Mouse (Mus musculus): ENCODE results near the gene Usp20.

Gene Usp20

DNA sequence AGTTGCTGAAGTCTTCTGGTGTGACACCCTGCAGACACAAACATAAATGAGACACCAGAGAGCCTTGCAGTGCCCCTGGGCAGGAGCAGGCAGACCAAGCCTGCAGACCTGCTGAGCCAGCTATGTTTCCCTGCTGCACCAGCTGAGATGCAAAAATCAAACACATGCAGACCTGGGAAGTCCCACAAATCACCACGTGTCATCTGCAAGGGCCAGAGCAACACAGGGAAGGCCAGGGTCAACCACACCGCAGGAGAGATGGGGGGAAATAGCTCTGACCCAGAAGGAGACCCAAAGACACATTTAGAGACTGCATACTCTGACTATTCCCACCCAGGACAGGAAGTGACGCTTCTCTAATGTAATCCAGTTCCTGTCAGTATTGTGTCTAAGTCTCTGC is 58.4 kb downstream of the Usp20 start:
- DNase-seq (ENCODE audit: low spot score in 2 of 2), result no peak

DNA sequence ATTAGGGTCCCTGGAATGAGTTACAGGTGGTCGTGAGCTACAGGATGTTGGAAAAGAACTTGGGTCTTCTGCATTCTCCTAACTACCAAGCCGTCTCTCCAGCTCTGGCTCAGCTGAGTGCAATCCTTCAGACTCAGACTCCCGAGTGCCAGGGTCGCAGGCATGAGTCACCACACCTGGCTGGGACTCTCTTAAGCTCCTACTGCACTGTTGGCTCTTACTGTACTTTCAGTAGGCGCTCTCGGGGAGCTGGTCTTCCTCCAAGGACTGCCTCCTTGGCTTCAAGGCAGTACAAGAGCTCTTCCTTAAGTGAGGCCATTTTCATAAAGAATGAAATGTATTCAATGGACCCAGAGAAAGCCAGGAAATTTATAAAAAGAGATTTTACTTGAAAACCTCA is 59.3 kb downstream of the Usp20 start:
- no peak for DNase-seq (ENCODE audit: low spot score in 2 of 2)

DNA sequence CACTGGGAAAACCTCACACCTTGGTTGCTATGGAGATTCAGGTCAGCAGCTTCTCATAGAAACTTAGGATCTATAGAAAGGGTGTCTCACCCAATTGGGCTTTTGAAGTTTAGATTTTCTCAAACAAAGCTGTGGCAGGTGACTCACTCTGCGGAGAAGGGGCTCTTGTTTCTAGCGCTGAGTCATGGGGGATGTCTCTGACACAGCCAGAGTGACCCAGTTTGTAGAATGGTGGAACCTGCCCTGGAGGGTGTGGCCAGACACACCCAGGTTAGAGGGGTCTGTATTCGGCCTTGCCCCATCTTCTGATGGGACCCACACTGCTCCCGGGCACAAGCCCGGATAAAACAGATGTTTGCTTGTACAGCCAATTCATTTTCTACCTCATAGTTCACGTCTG is 60.8 kb downstream of the Usp20 start:
- no peak for DNase-seq (ENCODE audit: low spot score in 2 of 2)

DNA sequence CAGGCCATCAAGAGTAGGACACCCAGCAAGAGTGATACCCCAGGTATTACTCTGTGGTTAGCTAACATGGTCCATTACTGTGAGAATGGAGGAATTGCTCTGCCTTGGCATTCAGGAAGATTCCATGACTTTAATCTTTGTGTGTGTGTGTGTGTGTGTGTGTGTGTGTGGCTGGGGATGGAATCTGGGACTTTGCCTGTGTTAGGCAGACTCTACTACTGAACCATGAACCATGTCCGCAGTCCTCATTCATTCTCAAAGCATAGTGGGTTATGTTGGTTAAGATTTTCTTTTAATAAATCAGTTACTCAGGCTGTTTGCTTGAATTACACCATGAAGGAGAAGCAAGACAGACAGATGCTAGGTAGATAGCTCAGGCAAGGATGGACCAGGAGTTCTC is 61.8 kb downstream of the Usp20 start:
- no peak for DNase-seq (ENCODE audit: low spot score in 2 of 2)

DNA sequence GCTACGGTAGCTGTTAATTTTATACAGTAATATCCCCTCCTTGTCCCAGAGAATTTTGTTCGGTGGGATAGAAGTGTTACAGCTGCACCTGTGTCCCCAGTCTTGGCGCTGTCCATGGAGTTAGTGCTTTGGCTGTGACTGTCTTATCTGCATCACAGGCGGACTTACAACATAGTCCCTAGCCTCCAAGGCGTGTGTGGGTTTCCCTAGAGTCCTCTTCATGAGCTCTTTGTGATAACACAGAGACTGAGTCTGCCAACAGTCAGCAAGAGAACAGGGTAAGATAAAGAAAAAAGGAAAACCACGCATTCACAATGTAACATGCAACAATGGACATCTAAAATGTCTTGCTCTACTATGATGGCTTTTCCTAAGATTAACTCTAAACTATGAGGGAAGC is 66.0 kb downstream of the Usp20 start:
- no peak for DNase-seq (ENCODE audit: low spot score in 2 of 2)

DNA sequence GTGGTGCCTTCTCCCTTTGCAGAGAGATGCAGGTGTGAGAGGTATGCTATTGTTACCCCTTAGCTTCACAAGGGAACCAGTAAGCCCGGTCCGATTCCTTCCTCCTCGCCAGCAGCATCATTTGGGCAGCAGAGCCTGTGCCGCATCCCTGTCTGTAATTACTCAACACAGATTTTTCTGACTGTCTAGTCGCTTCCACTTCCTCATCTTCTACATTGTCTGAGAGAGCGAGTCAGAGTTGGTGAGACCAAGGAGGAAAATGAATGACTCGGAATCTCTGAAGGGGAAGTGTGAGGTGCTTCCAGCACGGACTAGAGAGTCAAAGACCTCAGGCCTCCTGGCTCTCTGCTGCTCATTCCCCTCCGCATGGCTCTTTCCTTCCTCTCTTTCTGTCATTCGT is 70.4 kb downstream of the Usp20 start:
- no peak for DNase-seq (ENCODE audit: low spot score in 2 of 2)

DNA sequence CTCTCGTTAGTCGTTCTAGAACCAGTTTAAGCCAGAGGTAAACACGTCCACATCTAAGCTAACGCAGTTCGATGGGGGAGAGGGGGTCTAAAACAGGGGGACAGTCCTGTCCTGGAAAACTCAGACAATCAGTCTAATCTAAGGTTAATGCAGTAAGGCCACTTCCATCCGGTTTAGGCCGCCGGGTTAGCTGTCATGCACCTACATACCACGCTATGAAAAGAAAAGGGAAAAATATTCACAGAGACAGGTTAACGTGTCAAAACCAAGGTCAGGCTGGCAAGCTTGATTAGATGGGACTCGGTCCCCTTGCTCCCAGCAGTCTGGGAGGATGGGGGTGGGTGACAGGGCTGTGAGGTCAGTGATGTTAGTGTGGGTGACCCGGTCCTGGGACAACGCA is 71.3 kb downstream of the Usp20 start:
- no peak for DNase-seq (ENCODE audit: low spot score in 2 of 2)

DNA sequence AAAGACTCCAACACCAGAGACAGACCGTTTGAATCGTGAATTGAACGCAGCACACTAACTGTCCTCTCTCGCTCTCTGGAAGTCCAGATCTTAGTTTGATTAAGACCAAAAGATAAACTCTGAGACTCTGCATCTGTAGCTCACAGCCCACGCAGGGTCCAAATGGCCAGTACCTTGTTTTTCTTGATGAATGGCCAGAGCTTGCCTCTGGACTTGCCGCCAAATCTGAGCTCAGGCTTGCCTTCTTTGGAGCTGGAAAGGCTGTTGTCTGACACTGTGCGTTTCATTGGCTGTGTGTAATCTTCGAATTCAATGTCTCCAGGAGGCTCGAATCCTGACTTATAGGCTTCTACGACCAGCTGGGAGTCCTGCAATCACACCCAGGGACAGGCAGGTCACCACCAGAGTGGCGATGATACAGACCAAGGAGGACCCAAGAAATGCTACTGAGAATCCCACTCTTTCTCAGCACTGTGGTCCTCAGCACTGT is 71.8 kb downstream of the Usp20 start:
- DNase-seq (ENCODE audit: low spot score in 2 of 2), result no peak

DNA sequence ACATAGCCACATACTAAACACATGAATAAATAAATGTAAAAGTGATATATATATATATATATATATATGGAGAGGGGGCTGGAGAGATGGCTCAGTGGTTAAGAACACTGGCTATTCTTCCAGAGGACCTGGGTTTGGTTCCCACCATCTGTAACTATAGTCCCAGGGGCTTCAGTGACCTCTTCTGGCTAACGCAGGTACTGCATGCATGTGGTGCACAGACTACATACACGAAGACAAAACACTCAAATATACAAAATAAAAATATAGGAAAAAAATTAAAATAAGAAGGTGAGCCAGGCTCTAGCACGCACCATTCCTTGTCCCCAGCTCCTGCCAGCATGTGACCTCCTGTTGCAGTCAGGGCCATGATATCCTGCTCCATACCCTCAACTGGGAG is 74.0 kb downstream of the Usp20 start:
- DNase-seq (ENCODE audit: low spot score in 2 of 2), result peak in 1 of 2 experiments; percentile 34

DNA sequence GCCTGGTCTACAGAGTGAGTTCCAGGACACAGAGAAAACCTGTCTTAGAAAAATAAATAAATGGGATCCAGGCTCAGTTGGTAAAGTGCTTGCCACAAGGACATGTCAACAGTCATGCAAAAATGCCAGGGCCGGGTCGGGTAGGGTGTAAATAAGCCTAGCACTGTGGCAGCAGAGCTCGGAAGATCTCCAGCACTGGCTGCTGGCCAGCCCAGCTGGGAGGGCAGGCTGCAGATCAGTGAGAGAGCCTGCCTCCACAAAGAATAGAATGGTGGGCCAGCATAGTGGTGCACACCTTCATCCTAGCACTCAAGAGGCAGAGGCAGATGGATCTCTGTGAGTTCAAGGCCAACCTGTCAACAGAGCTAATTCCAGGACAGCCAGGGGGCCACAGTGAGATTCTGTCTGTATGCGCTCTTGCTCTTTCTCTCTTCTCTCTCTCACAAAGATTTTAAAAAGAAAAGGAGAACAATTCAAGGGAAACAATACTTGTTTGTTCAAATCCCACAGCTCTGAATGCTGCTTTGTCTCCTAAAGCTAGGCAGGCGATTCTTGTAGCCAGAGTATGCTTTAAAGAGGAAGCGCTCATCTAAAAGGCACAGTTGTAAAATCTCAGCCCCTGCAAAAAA is 75.6 kb downstream of the Usp20 start:
- no peak for DNase-seq (ENCODE audit: low spot score in 2 of 2)

DNA sequence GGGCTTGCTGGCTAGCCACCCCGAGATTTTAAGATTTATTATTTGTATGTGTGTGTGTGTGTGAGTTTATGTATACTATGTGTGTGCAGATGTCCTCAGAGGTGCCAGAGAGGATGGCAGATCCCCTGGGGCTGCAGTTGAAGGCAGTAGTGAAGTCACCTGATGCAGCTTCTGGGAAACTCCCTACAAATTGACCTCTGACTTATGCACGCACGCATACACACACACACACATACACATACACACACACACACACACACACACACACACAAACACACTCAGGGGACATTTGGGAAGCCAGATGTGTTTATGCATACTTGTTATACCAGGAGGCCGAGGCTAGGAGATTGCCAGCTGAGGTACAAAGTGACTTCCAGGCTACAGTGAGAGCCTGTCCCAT is 76.4 kb downstream of the Usp20 start:
- no peak for DNase-seq (ENCODE audit: low spot score in 2 of 2)

DNA sequence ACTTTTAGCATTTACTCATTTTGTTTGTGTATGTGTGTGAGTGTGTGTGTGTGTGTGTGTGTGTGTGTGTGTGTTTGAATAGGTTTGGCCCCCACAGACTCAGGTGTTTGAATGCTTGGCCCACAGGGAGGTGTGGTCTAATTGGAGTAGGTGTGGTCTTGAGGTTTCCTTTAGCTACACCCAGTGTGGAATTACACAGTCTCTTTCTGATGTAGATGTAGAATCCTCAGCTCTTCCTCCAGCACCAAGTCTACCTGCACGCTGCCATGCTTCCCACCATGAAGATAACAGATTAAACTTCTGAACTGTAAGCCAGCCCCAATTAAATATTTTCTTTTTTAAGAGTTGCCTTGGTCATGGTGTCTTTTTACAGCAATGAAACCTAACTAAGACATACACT is 78.2 kb downstream of the Usp20 start:
- DNase-seq (ENCODE audit: low spot score in 2 of 2), result no peak

DNA sequence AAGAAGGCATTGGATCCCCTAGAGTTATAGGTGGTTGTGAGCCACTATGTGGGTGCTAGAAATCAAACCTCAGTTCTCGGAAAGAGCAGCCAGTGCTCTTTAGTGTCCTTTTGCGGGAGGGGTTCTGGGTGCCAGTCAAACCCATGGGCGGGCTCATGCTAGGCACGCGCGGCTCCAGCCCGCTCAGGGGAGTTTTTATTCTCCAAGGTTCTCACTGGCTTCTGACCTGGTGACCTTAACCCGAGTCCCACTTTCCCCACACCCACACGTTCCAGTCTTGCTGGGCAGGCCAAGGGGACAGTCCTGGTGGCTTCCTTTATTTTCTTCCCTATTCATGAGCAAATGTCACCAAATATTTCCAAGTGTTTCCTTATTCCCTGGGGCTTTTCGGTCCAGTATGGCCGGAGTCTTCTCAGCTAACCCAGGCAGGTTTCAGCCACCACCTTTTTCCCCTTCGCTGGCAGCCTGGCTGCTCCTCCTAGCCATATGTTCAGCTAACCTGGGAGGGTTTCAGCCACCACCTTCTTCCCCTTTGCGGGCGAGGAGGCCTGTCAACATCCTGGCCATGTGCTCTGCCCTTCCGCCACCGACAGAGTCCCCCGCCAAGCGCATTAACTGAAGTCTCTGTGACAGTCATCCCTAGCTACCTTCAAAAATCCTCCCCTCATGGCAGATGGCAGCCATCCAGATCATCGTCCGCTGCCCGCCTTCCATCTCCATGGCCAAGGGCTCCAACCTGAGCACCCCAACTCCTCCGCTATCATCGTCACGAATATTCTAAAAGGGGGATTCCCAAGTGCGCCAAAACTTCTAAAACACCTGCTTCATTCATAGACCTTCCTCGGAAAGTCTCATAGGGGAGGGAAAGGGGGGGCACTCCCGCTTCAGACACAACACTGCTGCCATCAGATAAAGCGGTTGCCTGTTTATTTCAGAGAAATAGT is 79.0 kb downstream of the Usp20 start:
- DNase-seq (ENCODE audit: low spot score in 2 of 2), result peak; percentile 35 to 69

DNA sequence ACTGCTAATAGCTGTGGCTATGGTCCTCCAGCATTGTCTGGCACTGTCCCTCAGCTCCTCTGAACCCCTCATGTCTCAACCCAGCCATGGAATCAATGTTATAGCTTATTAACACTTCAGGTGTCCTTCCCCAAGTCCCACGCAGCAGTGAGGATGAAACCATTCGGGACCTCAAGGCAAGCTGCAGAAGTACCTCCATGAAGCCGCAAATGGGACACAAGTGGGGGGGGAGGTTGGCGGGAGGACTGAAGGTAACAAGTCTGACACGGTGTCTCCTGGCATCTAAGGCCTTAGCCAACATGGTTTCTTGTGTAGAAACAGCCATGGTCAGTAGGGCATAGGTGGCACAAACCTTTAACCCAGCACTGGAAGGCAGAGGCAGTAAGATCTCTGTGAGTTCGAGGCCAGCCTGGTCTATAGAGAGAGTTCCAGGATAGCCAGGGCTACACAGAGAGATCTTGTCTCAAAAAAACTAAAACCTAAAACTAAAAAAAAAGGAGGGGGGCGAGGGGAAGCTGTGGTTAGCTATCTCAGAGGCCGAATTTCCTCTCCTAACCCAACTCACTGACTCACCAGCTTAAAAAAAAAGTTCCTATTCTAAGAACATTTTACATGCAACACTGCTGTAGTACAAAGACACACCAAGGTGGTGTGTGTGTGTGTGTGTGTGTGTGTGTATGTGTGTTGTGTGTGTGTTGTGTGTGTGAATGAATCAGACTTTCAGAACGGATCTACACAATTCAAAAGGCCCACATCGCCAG is 80.0 kb downstream of the Usp20 start:
- peak; percentile 15 to 26 for DNase-seq (ENCODE audit: low spot score in 2 of 2)

DNA sequence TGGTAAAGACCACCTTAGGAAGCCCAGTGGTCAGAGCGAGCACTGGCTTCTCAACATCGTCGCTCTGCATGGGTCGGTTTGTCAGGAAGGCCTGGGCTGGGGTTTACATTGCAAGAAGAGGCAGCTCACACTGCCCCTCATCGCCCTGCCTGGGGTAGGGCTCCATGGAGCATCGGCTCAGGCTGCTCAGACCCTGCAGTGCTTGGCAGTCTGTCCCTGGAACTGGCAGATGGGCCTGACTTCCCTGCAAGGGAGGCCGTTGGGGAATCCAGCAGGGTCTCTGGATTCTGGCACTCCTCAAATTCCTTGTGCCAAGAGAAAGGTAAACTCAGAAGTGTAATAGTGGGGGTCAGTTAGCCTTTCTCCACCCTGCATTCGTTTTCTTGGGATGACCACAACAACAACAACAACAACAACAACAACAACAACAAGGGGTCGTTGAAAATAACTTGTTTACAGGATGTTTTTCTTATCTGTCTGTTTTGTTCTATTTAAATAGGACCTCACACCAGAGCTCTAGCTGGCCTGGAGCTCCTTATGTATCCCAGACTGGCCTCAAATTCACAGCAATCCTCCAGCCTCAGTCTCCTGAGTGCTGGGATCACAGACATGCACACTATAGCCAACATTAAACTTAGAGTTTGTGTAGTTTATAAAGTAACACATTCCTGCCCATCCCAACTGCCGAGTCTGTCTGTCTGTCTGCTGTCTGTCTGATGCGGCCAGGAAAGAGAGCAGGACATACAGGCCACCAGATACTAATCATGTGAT is 84.1 kb downstream of the Usp20 start:
- DNase-seq (ENCODE audit: low spot score in 2 of 2), result no peak

DNA sequence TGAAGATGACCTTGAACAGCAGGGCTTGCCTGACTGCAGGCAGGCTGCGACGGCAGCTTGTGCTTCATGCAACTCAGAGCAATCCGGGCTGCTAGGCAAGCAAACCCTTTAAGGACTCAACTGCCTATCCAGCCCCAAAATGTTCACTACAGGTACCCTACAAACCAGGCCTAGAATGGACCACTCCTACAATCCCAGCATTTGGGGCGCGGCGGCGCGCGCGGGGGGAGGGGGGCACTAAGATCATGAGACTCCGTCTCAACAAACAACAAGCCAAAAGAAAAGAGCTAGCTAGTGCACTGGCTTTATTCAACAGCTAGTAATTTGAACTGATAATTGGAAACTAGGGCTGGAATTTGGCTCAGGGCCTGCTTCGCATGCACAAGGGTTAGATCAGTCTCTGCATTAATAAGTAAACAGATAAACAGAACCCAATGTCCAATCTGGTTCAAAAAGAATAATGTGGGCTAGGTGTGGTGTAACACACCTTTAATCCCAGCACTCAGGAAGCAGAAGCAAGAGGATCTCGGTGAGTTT is 85.0 kb downstream of the Usp20 start:
- no peak for DNase-seq (ENCODE audit: low spot score in 2 of 2)

DNA sequence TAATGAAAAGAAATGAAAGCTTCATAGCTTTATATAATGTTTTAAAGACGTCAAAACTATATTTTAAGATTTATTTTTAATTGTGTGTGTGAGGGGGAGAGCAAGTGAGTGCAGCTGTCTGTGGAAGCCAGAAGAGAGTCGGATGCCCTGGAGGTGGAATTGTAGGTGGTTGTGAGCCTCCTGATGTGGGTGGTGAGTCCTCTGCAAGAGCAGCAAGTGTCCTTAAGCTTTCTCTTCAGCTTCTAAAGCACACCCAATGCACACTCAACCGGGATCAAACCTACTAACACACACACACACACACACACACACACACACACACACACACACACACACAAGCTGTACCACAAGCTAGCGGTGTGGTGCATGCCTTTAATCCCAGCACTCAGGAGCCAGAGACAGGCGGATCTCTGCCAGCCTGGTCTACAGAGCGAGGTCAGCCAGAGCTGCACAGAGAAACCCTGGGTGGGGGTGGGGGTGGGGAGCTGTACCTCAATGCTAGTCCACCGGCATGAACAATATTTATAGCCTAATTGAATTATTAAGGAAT is 85.7 kb downstream of the Usp20 start:
- DNase-seq (ENCODE audit: low spot score in 2 of 2), result no peak

DNA sequence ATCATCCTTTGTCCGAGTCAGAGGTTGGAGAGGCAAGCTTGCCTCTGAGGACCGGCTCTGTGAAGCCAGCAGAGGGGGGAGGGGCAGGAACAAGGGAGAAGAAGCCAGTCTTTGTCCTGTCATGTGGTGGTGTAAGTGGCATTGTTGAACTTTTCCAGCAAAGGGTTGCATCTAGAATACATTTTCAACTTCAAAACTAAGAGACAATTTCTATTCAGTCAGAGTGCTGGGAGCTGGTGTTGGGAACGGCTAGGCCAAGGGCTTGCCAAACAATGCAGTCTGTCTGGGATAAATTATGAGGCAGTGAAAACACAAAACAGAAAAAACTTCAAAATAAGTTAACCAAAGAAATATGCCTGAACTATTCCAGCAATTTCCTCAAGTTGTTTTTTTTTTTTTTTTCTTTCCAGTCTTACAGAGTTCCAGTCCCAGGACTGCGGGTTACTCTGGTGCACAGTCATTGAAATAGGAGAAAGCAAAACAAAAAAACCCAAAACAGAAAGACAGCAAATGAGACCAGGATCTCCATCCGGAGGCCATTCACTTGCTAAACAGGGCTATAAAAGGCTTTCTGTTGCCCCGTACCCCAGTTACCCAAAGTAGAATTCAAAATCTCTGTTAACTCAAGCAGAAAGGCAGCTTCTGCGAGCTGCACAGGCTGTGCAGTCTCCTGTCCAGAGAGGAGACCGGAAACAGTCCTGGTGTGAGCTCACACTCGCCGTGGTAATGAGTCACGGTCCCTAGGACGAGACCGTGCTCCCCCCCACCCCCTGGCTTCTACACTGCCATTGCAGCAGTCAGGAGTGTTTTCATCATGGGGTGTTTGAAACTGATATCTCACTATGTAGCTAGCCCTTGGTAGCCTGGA is 86.4 kb downstream of the Usp20 start:
- peak in 1 of 2 experiments; percentile 35 for DNase-seq (ENCODE audit: low spot score in 2 of 2)

DNA sequence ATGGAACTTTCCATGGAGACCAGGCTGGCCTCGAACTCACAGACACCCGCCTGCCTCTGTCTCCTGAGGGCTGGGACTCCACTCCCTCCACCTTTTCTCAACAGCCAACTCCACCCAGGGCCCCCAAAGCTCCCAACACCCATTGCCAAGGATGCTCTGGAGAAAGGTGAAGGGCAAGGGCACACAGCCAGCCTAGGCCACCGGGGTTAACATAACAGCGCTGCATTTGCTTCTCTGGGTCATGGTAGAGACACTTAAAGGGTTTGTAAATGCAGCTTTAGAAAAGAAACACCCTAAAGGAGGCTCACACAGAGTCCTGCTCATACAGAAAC is 87.0 kb downstream of the Usp20 start:
- no peak for DNase-seq (ENCODE audit: low spot score in 2 of 2)

DNA sequence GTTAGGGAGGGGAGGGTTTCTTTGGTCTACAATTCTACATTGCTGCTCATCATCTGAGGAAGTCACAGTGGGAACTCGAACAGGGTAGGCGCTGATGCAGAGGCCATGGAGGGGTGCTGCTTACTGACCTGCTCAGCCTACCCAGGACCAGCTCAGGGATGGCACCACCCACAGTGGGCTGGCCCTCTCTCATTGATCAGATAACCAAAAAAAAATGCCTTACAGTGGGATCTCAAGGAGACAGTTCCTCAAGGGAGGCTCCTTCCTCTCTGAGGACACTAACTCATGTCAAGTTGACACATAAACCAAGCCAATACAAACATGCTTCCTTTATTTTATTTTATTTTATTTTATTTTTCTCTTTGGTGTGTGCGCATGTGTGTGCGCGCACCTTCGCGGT is 87.4 kb downstream of the Usp20 start:
- no peak for DNase-seq (ENCODE audit: low spot score in 2 of 2)
